Mouse (Mus musculus): ENCODE measurements around the gene Mlxip.

Mlxip gene

GRCm38 (mm10) chr5:123431524-123432304, 37.1 kb downstream of the Mlxip start:
- no peak for DNase-seq (ENCODE audit: extremely low spot score, low read depth, low spot score)

GRCm38 (mm10) chr5:123432305-123432874, 37.8 kb downstream of the Mlxip start:
- DNase-seq (ENCODE audit: extremely low spot score, low read depth, low spot score), result no peak

- DNase-seq (ENCODE audit: extremely low spot score, low read depth, low spot score), result no peak
These were observed 41.6 kb downstream of the Mlxip start for GRCm38 (mm10) chr5:123436071-123436779.

GRCm38 (mm10) chr5:123436780-123437175, 42.2 kb downstream of the Mlxip start:
- peak; percentile 30 for DNase-seq (ENCODE audit: extremely low spot score, low read depth, low spot score)

- no peak for DNase-seq (ENCODE audit: extremely low spot score, low read depth, low spot score)
These were observed 43.8 kb downstream of the Mlxip start for GRCm38 (mm10) chr5:123438381-123438780.

- no peak for DNase-seq (ENCODE audit: extremely low spot score, low read depth, low spot score)
These were observed 44.7 kb downstream of the Mlxip start for GRCm38 (mm10) chr5:123439312-123439711.

GRCm38 (mm10) chr5:123439941-123440340, 45.3 kb downstream of the Mlxip start:
- DNase-seq (ENCODE audit: extremely low spot score, low read depth, low spot score), result no peak

GRCm38 (mm10) chr5:123440664-123441063, 46.1 kb downstream of the Mlxip start:
- DNase-seq (ENCODE audit: extremely low spot score, low read depth, low spot score), result no peak

- DNase-seq (ENCODE audit: extremely low spot score, low read depth, low spot score), result no peak
These were observed 47.7 kb downstream of the Mlxip start for GRCm38 (mm10) chr5:123442283-123442682.

- DNase-seq (ENCODE audit: extremely low spot score, low read depth, low spot score), result peak; percentile 47
These were observed 49.5 kb downstream of the Mlxip start for GRCm38 (mm10) chr5:123444069-123444468.

GRCm38 (mm10) chr5:123444849-123445334, 50.3 kb downstream of the Mlxip start:
- no peak for DNase-seq (ENCODE audit: extremely low spot score, low read depth, low spot score)

- no peak for DNase-seq (ENCODE audit: extremely low spot score, low read depth, low spot score)
These were observed 57.3 kb downstream of the Mlxip start for GRCm38 (mm10) chr5:123451886-123452285.

- DNase-seq (ENCODE audit: extremely low spot score, low read depth, low spot score), result no peak
These were observed 66.8 kb downstream of the Mlxip start for GRCm38 (mm10) chr5:123461420-123461819.

GRCm38 (mm10) chr5:123464638-123465037, 70.0 kb downstream of the Mlxip start:
- DNase-seq (ENCODE audit: extremely low spot score, low read depth, low spot score), result no peak

GRCm38 (mm10) chr5:123470784-123471400, 76.3 kb downstream of the Mlxip start:
- no peak for DNase-seq (ENCODE audit: extremely low spot score, low read depth, low spot score)

GRCm38 (mm10) chr5:123473817-123474216, 79.2 kb downstream of the Mlxip start:
- no peak for DNase-seq (ENCODE audit: extremely low spot score, low read depth, low spot score)

- DNase-seq (ENCODE audit: extremely low spot score, low read depth, low spot score), result no peak
These were observed 93.2 kb downstream of the Mlxip start for GRCm38 (mm10) chr5:123487659-123488395.

GRCm38 (mm10) chr5:123489112-123489785, 94.7 kb downstream of the Mlxip start, which contains the start of the genes Lrrc43 and Il31:
Lrrc43 (plus strand) TSS chr5:123489305.
Il31 (minus strand) TSS chr5:123489489.
- DNase-seq (ENCODE audit: extremely low spot score, low read depth, low spot score), result no peak

GRCm38 (mm10) chr5:123489935-123490334, 95.3 kb downstream of the Mlxip start:
- no peak for DNase-seq (ENCODE audit: extremely low spot score, low read depth, low spot score)

- DNase-seq (ENCODE audit: extremely low spot score, low read depth, low spot score), result no peak
These were observed 105.1 kb downstream of the Mlxip start for GRCm38 (mm10) chr5:123499717-123500116.
